Mouse (Mus musculus) natural killer cell, adult 2 months (primary cell): Measurements from ENCODE around the gene Thtpa.

Experiments used
- DNase-seq, 2 experiments: peaks; one replicate each; pipeline ENCODE4 v3.0.0; 2022; ENCODE audit warnings: low spot score in 2 of 2

Thtpa gene

DNA sequence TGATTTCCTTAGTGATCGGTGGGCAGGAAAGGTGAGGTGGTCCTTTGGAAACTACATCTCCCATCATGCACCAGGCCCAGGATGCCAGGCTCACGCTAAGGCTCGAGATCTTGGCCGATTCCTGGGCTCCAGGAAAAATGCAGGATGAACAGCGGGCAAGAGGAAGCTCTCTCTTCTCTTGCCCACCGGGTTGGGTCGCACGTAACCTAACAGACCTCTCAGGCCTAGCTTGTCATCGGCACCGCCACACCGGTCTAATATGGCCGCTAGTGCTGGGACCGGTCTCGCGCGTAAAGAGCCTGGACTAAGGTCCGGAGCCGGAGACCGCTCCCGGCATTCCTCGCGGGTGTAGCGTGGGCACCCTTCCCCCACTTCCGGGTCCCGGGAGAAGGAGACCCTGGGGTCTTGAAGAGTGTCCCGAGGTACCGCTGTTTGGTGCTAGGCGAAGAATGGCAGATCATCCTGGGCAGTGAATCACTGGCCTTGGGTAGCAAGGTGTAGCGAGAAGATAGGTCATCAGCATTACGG, at the start of gene Thtpa:
Gene Thtpa, plus strand, starts transcription at position 81 of the 528 bp plus-strand sequence.
- peak; percentile 57 to 62 for DNase-seq

GRCm38 (mm10) chr14:55047971-55048531, 46.5 kb upstream of the Thtpa start:
- no peak for DNase-seq

- DNase-seq = no peak
Measured at GRCm38 (mm10) chr14:55052496-55052895, 42.1 kb upstream of the Thtpa start.

DNA sequence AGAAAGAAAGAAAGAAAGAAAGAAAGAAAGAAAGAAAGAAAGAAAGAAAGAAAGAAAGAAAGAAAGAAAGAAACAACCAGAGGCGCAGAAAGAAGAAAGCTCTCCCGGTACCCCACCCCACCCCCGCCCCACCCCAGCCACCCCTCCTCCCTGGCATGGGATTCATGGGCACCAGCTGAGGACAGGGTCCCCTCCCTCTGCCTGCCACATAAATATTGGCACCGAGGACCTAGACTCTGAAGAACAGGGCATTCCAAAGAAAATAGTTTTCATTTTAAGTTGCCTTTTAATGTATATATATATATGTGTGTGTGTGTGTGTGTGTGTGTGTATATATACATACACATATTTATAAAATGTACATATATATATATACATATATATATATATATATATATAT, 41.5 kb upstream of the Thtpa start:
- no peak for DNase-seq

DNA sequence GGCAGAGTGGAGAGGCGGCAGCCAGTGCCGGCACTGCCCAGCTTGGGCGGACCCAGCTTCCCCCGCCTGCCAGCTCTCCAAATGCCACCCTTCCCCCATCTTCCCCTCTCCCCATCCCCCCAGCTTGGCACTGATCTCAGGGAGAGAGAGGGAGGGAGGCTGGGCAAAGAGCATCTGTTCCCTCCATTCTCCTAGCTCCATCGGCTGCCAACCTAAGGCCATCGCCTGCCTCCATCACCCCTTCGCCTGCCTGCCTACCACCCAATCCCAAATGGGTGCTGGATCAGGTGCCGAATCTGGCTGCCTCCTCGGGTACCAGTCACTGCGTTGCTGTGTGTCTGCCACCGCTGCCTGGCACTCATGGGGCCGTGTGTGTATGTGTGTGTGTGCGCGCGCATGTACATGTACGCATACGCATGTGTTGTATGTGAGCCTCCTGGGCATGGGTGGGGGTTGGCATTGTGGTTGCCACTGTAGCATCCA, 40.8 kb upstream of the Thtpa start:
- DNase-seq = no peak

- DNase-seq = no peak
Measured at GRCm38 (mm10) chr14:55054191-55054749, 40.3 kb upstream of the Thtpa start.

GRCm38 (mm10) chr14:55055167-55055834, 39.3 kb upstream of the Thtpa start:
- peak; percentile 43 to 50 for DNase-seq

DNA sequence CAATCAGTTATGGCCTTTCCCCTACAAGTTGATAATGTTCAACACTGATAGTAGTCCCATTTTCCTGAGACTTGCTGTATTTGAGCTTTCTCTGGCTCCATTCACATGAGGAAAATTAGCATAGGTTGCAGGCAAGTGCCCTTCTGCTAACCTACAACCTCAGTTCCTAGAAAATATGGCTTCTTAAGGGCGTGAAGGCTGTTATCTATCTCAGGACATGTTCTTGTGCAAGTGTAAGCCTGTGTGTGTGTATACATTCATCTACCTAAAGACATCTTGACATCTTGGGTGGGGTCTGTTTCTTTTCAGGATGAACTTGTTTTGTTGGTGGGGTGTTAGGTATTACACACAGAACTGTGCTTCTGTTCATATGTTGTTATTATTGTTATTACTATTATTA, 35.6 kb upstream of the Thtpa start:
- no peak for DNase-seq

DNA sequence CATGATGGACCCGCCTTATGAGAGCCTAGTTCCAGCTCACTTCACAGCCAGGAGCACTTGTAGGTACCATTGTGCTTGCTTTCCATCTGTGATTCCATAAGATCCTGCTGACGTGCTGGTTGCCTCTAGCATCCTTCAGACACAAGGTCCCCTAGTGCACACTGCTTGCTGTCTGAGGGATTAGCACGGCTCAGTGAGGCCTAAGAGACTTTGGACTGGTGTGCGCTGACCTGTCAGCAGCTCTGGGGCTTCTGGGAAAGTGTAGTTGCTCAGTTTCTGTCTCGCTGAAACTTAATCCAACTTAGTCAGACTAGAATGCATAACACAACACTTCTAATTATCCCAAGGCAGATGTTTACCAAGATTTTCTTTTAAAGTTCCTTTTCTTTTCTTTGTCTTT, 34.7 kb upstream of the Thtpa start:
- DNase-seq = no peak

GRCm38 (mm10) chr14:55061845-55062244, 32.7 kb upstream of the Thtpa start:
- no peak for DNase-seq

GRCm38 (mm10) chr14:55062626-55063025, 32.0 kb upstream of the Thtpa start:
- DNase-seq = peak in 1 of 2 experiments; percentile 12

- DNase-seq = no peak
Measured at GRCm38 (mm10) chr14:55063117-55063516, 31.5 kb upstream of the Thtpa start.

DNA sequence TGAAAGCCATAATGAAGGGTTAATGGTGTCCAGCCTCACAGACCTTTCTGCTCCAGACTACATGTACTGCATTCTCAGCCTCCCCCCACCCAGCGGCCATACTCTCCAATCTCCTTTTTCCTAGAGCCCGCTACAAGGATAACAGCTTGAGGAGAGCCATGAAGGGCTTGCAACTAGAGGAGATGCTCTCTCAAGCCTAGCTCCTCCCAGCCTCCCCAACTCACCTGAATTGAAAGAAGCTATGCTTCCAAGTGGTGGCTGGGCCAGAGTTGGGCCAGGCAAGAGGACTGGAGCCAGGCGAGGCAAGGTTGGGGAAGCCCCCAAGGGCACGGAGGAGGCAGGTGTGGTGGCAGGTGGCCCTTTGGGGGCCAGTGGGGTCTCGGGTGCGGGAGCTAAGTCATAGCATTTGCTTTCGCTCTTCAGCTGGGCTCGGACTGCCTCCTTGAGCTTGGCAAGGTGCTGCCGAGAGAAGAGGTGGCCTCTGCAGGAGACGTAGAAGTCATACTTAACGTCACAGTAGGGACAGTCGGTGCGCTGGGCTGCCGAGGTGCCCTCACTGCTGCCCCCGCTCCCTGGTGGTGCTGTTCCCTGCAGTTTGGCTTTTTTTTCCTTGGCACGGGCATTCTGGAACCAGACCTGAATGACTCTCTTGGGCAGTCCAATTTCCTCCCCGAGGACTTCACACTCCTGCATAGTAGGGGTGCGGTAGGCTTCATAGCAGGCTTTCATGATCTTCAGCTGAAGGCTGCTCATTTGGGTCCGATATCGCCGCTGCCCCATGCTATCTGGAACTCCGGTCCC, 30.8 kb upstream of the Thtpa start:
- DNase-seq = no peak

- no peak for DNase-seq
Measured at GRCm38 (mm10) chr14:55064481-55065370, 29.9 kb upstream of the Thtpa start.

DNA sequence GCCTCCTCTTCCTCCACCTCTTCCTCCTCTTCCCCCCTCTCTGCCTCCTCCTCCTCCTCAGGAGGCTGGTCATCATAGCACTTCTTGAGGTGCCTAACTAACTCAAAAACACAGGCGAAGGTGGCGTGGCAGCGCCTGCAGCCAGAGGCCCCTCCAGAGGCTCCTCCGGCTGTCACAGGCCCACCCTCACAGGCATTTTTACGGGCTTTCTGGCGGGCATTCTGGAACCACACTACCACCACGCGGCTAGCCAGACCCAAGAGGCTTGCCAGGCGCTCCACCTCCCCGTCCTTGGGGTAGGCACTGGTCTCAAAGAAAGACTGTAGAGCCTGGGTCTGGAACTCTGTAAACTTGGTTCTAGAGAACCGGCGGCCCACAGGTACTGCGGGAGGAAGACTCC, 29.2 kb upstream of the Thtpa start:
- DNase-seq = no peak

DNA sequence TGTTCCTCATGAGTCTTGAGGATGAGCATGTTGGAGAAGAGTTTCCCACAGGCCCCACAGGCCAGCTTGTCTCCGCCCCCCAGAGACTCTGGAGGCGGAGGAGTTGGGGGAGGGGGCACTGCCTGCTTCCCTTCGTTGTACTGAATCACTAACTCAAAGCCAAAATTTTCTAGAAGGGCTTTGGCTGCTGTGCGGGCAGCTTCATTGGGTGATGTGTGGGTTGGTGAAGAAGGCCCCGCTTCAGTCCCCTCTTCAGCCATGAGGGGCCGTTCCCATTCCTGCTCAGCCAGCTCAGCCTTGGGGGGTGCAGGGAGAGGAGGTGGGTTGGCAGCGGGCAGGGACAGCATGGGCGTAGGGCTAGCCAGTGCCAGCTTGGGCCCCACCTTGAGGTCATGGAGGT, 28.5 kb upstream of the Thtpa start:
- no peak for DNase-seq

DNA sequence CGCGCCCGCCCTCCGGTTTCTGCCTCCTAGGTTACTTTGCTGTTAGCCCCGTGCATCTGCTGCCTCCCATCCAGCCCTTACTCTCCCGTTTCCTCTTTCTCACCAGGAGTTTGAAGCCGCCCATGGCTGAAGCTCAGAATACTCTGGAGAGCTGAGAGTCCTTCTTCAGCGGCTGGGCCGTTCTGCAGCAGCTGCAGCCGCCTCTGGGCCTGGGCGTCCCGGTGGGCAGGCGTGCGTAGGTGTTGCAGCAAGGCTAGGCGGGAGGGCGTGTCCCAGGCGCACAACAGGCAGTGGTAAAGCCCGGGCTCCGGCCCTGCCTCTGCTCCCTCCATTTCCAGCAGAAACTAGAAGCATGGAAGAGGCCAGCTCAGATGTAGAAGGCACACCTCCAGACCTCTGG, 22.8 kb upstream of the Thtpa start:
- DNase-seq = no peak

DNA sequence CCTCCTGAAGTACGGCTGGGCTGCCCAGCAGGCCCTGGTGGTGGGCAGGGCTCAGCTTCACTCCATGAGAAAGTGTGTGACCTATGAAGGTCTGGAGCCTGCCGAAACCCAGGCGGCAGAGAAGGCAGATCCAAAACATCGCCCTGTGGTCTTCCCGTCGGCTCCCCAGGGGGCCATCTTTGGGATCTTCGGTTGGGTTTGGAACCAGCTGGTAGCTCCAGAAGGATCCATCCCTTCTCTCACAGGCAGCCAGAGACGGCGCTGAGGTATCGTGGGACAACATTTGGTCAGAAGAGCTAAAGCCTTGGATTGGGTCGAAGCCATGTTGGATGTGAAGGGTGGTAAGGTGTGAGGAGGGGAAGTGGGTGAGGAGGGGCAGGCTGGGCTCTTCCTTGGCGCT, 20.2 kb upstream of the Thtpa start:
- no peak for DNase-seq

GRCm38 (mm10) chr14:55076224-55076623, 18.4 kb upstream of the Thtpa start:
- DNase-seq = no peak

DNA sequence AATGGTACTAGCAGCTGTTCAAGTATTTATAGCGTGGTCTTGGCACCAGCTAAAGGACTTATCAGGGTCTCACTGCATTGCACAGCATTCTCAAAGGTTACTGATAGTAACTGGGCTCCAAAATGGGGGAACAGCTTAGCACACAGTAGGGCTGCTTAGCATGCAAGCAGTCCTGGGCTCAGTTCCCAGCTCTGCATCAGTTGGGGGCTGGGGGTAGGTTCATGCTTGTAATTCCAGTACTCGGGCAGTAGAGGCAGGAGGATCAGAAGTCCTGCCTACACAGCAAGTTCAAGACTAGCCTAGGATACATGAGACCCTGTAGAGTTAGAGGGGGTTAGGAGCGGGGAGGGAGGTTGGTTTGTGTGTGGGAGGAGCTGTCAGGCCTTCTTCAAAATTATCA, 17.6 kb upstream of the Thtpa start:
- DNase-seq = no peak
